Mouse (Mus musculus) lung, adult 2 months (tissue): Measurements from ENCODE around the gene Mea1.

Experiments used
- CTCF ChIP-seq: fragments of 200-500 bp; IDR thresholded peaks from 2 replicates; pipeline ENCODE4 v1.5.1; 2011; ENCODE audit warnings: mild to moderate bottlenecking, low read length, control low read depth; ENCODE audit not compliant: insufficient read depth
- POLR2A ChIP-seq: fragments of 200-500 bp; IDR thresholded peaks from 2 replicates; pipeline ENCODE4 v1.6.1; 2011; ENCODE audit warnings: low read depth, mild to moderate bottlenecking, control low read depth, low read length, borderline replicate concordance; ENCODE audit errors: extremely low read depth

- TF ChIP-seq POLR2A (no peak), CTCF (no peak)
These were observed 3.9 kb upstream of the Mea1 start for GRCm38 (mm10) chr17:46674530-46675283.
